Mouse (Mus musculus): ENCODE data around the gene Spef1. TPM values are rescaled to one million over a fixed set of nuclear protein-coding genes. Genes with fewer than 3 reads are reported as not detected.

The Spef1 gene
- polyA plus RNA-seq, 1 experiment from 2014 or later, result 2.5 TPM

- DNase-seq (ENCODE audit: low spot score) (no peak), ATAC-seq (ENCODE audit: low FRiP score, low TSS enrichment) (no peak)
- Histone ChIP-seq H3K4me3 (ENCODE audit: low read depth, low read length) (no peak overlapping the region), H3K27ac (replicated peaks) (no peak overlapping the region), H3K9me3 (ENCODE audit: control insufficient read depth, low read length) (no peaks in the 10 kb centered on the region), H3K4me2 (replicated peaks; ENCODE audit: low read depth) (no peak overlapping the region), H3K27me3 (ENCODE audit: control insufficient read depth, insufficient read depth, low read length) (no peaks in the 10 kb centered on the region), H3K9ac (ENCODE audit: low read length) (no peak overlapping the region), H3K4me1 (replicated peaks; ENCODE audit: control insufficient read depth, insufficient read depth) (no peaks in the 10 kb centered on the region), H3K36me3 (ENCODE audit: control insufficient read depth, insufficient read depth, low read length) (peaks cover 37% of the 10 kb centered on the region)
- WGBS, result 89% methylated on average over 8 of the region's 8 CpGs
- TF ChIP-seq EP300 (optimal IDR thresholded peaks at IDR 0.05), result no peak
- no peak for TF ChIP-seq CTCF (IDR thresholded peaks at IDR 0.05; ENCODE audit: low read depth)
Measured at GRCm38 (mm10) chr2:131147043-131147365, 40.1 kb downstream of the Spef1 start.

- 79% methylated on average over 21 of the region's 21 CpGs for WGBS
- Histone ChIP-seq H3K27me3 (ENCODE audit: control insufficient read depth, insufficient read depth, low read length) (no peaks in the 10 kb centered on the region), H3K9me3 (ENCODE audit: control insufficient read depth, low read length) (no peaks in the 10 kb centered on the region), H3K4me2 (replicated peaks; ENCODE audit: low read depth) (no peak overlapping the region), H3K4me3 (ENCODE audit: low read depth, low read length) (no peak overlapping the region), H3K27ac (replicated peaks) (no peak overlapping the region), H3K4me1 (replicated peaks; ENCODE audit: control insufficient read depth, insufficient read depth) (no peaks in the 10 kb centered on the region), H3K36me3 (ENCODE audit: control insufficient read depth, insufficient read depth, low read length) (peaks cover 37% of the 10 kb centered on the region), H3K9ac (ENCODE audit: low read length) (no peak overlapping the region)
- ATAC-seq (ENCODE audit: low FRiP score, low TSS enrichment) (no peak), DNase-seq (ENCODE audit: low spot score) (no peak)
- TF ChIP-seq CTCF (IDR thresholded peaks at IDR 0.05; ENCODE audit: low read depth) (no peak), EP300 (optimal IDR thresholded peaks at IDR 0.05) (no peak)
Measured at GRCm38 (mm10) chr2:131146193-131147042, 40.7 kb downstream of the Spef1 start.

- H3K9me3 ChIP-seq (ENCODE audit: control insufficient read depth, low read length), result no peaks in the 10 kb centered on the region
- H3K4me1 ChIP-seq (replicated peaks; ENCODE audit: control insufficient read depth, insufficient read depth), result no peaks in the 10 kb centered on the region
- no peak for ATAC-seq (ENCODE audit: low FRiP score, low TSS enrichment)
- no peaks in the 10 kb centered on the region for H3K27me3 ChIP-seq (ENCODE audit: control insufficient read depth, insufficient read depth, low read length)
- peaks cover 30% of the 10 kb centered on the region for H3K36me3 ChIP-seq (ENCODE audit: control insufficient read depth, insufficient read depth, low read length)
- 88% methylated on average over 2 of the region's 2 CpGs for WGBS
- DNase-seq (ENCODE audit: low spot score), result no peak
- TF ChIP-seq EP300 (optimal IDR thresholded peaks at IDR 0.05) (no peak), CTCF (IDR thresholded peaks at IDR 0.05; ENCODE audit: low read depth) (no peak)
- H3K9ac ChIP-seq (ENCODE audit: low read length), result no peak overlapping the region
- H3K4me2 ChIP-seq (replicated peaks; ENCODE audit: low read depth), result no peak overlapping the region
- no peak overlapping the region for H3K4me3 ChIP-seq (ENCODE audit: low read depth, low read length)
- no peak overlapping the region for H3K27ac ChIP-seq (replicated peaks)
Measured at GRCm38 (mm10) chr2:131145536-131145935, 41.5 kb downstream of the Spef1 start.

GRCm38 (mm10) chr2:131145121-131145520 is 42.0 kb downstream of the Spef1 start:
- ATAC-seq (ENCODE audit: low FRiP score, low TSS enrichment) (no peak), DNase-seq (ENCODE audit: low spot score) (no peak)
- H3K4me3 ChIP-seq (ENCODE audit: low read depth, low read length), result no peak overlapping the region
- no peaks in the 10 kb centered on the region for H3K9me3 ChIP-seq (ENCODE audit: control insufficient read depth, low read length)
- TF ChIP-seq CTCF (IDR thresholded peaks at IDR 0.05; ENCODE audit: low read depth) (no peak), EP300 (optimal IDR thresholded peaks at IDR 0.05) (no peak)
- no peaks in the 10 kb centered on the region for H3K4me1 ChIP-seq (replicated peaks; ENCODE audit: control insufficient read depth, insufficient read depth)
- H3K36me3 ChIP-seq (ENCODE audit: control insufficient read depth, insufficient read depth, low read length), result peaks cover 30% of the 10 kb centered on the region
- H3K9ac ChIP-seq (ENCODE audit: low read length), result no peak overlapping the region
- no peak overlapping the region for H3K27ac ChIP-seq (replicated peaks)
- 65% methylated on average over 13 of the region's 13 CpGs for WGBS
- no peak overlapping the region for H3K4me2 ChIP-seq (replicated peaks; ENCODE audit: low read depth)
- H3K27me3 ChIP-seq (ENCODE audit: control insufficient read depth, insufficient read depth, low read length), result no peaks in the 10 kb centered on the region

- ATAC-seq (ENCODE audit: low FRiP score, low TSS enrichment) (peak; percentile 2; the same call in 1 of the 2 replicates), DNase-seq (ENCODE audit: low spot score) (no peak)
- H3K9me3 ChIP-seq (ENCODE audit: control insufficient read depth, low read length), result no peaks in the 10 kb centered on the region
- H3K4me1 ChIP-seq (replicated peaks; ENCODE audit: control insufficient read depth, insufficient read depth), result no peaks in the 10 kb centered on the region
- TF ChIP-seq CTCF (IDR thresholded peaks at IDR 0.05; ENCODE audit: low read depth) (no peak), EP300 (optimal IDR thresholded peaks at IDR 0.05) (no peak)
- no peak overlapping the region for H3K27ac ChIP-seq (replicated peaks)
- H3K9ac ChIP-seq (ENCODE audit: low read length), result 0 out of 2 replicates have a peak overlapping the region, but pooled peaks have one; percentile 13
- no peaks in the 10 kb centered on the region for H3K27me3 ChIP-seq (ENCODE audit: control insufficient read depth, insufficient read depth, low read length)
- peak overlapping the region; percentile 31; the same call in 1 of the 2 replicates for H3K4me2 ChIP-seq (replicated peaks; ENCODE audit: low read depth)
- whole genome bisulfite sequencing, result 65% methylated on average over 22 of the region's 22 CpGs
- peaks cover 25% of the 10 kb centered on the region for H3K36me3 ChIP-seq (ENCODE audit: control insufficient read depth, insufficient read depth, low read length)
- H3K4me3 ChIP-seq (ENCODE audit: low read depth, low read length), result no peak overlapping the region
Measured at GRCm38 (mm10) chr2:131143007-131143780, 43.9 kb downstream of the Spef1 start.

Measured in stomach, postnatal 0 days (tissue).